Mouse (Mus musculus) duodenum, adult 2 months (tissue): ENCODE data around the gene Tcte2. TPM values are rescaled to one million over a fixed set of nuclear protein-coding genes. Genes with fewer than 3 reads are reported as not detected.

Source experiments
- polyA plus RNA-seq: library from polyadenylated mRNA; depleted of rRNA; stranded (reverse); fragments of >200 nt; gene quantifications from 2 replicates; pipeline ENCODE4 v1.2.3, GENCODE M21; 2012; ENCODE audit warnings: low replicate concordance; rRNA removed

Tcte2 gene
- 0.51 and 1.3 TPM in 2 replicates for polyA plus RNA-seq

DNA sequence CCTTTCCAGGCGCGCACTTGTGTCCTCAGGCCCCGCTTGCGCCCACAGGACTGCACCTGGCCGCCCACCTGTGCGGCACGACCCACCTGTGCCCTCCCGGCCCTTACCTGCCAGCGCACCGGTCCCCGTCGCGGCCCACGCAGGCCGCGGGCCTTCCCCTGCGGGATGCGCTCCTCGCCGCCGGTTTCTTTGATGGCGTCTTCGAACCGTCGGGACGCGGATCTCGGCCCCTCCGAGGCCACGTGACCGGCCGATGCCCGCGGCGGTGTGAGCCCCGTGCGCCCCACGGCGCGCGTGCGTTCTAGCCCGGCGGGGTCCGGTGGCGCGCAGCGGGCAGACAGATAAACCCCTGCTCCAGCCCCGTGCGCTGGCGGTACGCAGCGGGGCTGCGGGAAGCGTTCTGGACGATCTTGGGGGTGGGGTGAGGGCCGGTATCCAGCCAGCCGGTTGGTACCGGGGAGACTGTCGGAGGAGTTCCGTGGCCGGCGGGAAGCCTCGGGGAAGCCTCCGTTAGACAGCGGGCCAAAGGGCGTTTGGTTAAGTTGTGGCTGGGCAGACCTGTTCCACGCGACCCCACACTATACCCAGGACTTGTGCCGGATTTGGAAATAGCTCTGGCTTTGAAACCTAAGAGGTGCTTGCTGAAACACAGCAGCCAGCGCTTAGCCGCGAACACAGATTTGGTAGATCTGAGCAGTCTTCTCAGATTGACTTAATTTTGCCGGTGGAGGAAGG is at the start of gene Tcte2:
Tcte2 (minus strand) TSS at position 647 of the 735 bp plus-strand sequence.

DNA sequence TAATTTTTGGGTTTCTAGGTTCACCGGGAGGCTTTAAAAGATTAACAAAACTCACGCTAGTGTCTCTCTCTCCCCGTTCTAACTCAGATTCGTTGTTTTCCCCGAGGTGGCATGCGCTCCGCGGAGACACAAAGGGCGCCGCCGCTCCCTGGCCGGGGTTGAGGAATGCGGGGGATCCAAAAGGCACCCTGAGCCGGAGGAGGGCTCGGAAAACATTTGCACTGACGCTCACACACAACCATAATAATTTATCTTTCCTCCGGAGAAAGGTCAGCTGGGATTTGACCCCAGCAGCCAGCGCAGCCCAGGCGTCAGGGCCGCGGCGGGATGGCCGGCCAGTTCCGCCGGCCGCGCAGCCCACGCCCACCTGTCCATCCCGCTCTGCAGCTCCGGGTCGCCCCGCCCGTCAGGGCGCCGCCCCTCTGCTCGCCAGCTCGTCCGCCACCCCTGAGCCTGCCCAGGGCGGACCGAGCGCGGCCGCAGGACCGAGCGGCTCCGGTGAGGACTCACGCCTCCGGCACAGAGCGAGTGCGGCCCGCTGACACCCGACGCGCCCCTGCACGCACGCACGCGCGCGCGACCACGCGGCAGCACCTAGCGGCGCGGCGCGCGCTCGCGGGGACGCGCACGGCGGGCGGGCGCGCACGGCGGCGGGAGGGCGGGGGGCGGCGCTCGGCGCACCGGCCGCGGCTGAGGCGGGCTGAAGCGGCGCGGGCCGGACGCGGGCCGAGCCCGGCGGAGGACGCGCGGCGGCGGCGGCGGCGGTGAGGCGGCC is 1.6 kb downstream of the Tcte2 start, which contains the start of gene Afdn:
Afdn (plus strand) TSS at position 687 of the 775 bp plus-strand sequence.

Other genes with a start within 250 kb of the Tcte2 start
- gene Afdn, start 1.3 kb downstream of the Tcte2 start, polyA plus RNA-seq = 19.9 and 26.4 TPM in 2 replicates
- not detected in 2 replicates for gene Gm7168, start 186.5 kb upstream of the Tcte2 start, polyA plus RNA-seq
- not detected in 2 replicates for gene Gm7356, start 241.9 kb upstream of the Tcte2 start, polyA plus RNA-seq